Mouse (Mus musculus) frontal cortex, postnatal 10 days (tissue): Measurements from ENCODE around the gene Zfp318.

Experiments
- DNase-seq, 2 experiments: peaks; one replicate each; pipeline ENCODE4 v3.0.0; 2022; ENCODE audit warnings: low spot score in 2 of 2, mixed read lengths in 1 of 2

The Zfp318 gene

GRCm38 (mm10) chr17:46446264-46446663, 62.7 kb downstream of the Zfp318 start:
- DNase-seq, result no peak

GRCm38 (mm10) chr17:46452683-46453082, 69.2 kb downstream of the Zfp318 start:
- no peak for DNase-seq

- no peak for DNase-seq
Observed at GRCm38 (mm10) chr17:46453302-46453948, 69.9 kb downstream of the Zfp318 start.

- no peak for DNase-seq
Observed at GRCm38 (mm10) chr17:46453970-46454411, 70.5 kb downstream of the Zfp318 start.

DNA sequence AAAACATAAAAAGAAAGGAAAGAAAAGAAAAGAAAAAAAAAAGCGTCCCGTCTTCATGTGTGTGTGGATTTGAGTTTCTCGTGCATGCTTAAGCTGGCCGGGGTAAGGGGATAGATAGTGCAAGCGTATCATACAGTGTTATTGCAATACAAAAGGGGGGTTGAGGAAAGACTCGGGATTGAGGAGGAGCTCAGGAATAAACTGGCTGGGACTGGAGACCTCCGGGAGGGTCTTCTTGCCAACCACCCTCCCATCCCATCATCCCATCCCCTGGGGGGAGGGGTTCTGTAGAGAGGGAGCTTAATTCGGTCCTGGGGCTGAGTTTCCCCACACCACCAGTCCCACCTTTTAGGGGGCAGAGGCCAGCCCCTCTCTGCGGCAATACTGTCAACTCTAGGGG, 71.0 kb downstream of the Zfp318 start:
- DNase-seq, result no peak

DNA sequence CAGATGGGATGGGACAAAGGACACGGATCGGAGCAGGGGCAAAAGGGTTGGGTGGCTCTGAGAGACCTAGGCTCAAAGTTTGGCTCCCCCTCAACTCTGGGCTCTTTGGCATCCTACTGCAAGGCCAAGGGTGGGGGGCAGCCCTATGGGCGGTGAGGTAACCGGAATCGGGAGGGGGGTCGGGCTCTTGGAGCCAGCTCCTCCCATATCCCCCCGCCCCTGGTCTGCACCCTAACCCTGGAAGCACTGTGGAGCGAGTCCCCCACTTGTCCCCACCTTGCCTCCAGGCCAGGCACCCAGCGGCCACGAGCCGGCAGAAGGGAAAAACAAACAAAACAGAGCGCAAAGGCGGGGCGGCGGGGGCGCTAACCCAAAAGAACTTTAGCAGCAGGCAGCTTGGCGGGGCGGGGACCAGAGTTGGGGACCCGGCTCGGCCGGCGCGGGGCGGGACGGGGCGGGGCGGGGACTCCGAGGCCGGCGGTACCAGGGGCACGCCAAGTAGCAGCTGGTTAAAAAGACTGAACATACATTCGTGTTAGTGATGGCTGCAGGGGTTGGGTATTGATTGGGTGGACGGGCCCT, 71.7 kb downstream of the Zfp318 start:
- no peak for DNase-seq

DNA sequence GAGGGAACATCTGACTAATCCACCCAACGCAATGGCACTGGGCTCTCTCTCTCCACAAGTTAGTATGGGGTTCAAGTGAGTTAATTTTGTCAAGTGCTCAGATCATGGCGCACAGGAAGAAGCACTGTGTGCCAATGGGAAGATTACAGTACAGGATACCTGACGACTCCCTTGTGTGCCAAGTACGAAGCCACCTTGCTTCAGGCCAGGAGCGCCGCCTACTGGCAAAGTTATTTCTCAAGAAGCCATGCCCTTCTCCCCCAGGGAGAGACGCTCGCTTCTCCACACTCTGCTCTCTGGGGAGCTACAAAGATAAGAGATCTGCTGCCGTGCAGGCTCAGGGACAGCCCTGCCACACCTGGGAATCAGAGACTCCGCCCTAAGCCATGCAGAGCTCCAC, 74.3 kb downstream of the Zfp318 start:
- no peak for DNase-seq

DNA sequence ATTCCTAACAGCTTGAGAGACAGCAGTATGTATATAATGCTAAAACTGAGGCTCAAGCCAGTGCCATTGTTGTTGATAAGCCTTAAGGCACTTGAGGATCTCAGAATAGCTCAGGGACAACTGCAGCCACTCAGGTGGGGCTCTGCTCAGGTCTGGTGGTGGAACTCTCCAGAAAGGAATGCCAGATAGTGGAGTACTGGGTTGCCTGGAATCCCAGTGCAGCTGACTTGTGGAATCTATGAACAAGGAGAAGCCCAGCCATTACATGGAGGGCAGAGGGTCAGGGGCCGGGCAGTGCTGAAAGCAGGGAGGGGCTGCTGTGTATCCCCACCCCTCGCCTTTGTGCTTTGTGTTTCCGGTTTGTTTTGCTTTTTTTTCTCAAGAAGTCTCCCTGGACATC, 74.9 kb downstream of the Zfp318 start:
- DNase-seq, result no peak

DNA sequence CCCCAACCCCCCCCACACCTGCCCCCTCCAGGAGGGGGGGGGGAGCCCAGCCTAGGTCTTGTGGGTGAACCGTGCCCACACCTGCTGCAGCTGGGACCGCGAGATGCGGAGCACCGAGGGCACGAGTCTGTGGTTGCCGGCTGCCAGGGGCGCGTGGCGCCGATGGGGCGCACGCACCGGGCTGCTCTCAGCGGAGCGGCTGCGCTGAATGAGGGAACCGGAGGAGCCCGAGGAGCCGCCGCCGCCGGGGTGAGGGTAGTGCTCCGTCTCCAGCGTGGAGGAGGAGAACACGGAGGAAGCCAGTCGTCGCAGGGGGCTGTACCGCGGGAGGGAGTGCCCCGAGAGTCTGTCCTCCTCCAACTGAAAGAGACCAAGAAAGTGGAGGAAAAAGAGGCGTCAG, 77.1 kb downstream of the Zfp318 start:
- no peak for DNase-seq

DNA sequence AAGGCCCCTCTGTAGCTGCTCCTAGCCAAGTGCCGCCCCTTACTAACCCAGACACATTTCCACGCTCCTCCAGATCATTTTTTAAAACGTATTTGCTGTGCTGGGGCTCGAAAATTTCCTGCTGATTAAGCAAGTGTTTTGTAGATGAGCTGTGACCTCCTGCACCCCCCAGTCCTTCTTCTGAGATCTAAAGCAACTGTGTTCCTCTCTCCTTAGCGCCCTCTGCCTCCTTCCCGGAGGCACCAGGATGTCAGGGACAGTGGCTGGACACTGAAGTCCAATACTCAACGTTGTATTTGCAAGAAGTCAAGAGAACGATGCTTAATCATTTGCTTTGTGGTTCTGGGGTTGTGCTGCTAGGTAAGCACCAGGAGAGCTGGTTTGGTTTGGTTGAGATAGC, 77.8 kb downstream of the Zfp318 start:
- DNase-seq, result no peak

GRCm38 (mm10) chr17:46462226-46462625, 78.7 kb downstream of the Zfp318 start:
- DNase-seq, result no peak

GRCm38 (mm10) chr17:46467830-46468229, 84.3 kb downstream of the Zfp318 start:
- DNase-seq, result no peak
